Mouse (Mus musculus): ENCODE data around the gene Bfsp1.

Bfsp1 gene

DNA sequence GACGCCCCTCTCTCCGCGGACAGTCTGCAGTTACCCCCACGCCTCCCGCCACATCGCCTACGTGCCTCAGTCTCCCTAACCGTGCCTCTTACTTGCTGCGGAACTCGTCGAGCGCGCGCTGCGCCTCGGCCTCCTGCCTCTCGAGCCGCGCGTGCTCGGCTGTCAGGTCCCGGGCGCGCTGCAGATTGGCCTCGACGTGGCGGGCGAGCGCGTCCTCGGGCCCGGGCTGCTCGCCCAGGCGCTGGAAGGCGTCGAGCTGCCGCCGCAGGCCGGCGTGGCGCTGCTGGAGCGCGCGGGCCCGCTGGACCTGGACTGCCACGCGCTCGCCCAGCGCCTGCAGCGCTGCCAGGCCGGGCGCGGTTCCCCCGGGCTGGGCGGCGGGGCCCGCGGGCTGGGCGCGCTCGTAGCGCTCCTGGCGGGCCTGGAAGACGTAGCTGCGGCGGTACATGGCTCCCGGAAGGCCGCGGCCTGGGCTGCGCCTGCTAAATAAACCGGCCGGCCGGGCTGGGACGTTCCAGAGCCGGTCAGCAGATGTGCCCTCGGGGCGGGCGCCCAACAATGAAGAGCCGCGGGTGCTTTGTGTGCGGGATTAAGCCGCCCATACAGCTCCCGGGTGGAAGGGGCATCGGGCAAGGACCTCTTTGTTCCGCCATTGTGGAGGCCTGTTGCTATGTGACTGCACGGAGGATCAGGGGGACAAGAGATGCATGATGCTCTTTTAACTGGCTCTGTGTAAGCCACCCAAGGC, at the start of gene Bfsp1:
Bfsp1 (minus strand) TSS at position 690 of the 748 bp plus-strand sequence.
- DNase-seq (ENCODE audit: low read depth), result no peak

DNA sequence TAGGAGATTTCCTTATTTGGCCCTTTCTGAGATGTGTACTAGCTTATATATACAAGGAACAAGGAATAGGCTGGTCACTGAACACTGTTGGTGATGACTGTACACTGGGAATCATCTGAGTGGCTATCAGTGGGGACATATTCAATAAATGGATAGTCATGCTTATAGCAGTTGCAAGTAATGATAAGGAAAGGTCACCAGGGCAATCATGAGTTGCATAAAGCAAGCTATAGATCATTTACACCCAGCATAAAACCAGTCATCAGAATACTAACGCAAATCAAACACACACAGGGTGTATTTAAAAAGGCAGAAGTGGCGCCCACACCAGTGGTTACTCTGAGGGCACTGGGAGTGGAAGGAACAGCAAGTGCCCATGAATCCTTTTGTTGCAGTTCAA, 49.2 kb upstream of the Bfsp1 start:
- no peak for DNase-seq (ENCODE audit: low read depth)

GRCm38 (mm10) chr2:143909230-143909629, 46.3 kb upstream of the Bfsp1 start:
- no peak for DNase-seq (ENCODE audit: low read depth)

GRCm38 (mm10) chr2:143904896-143905295, 41.9 kb upstream of the Bfsp1 start:
- DNase-seq (ENCODE audit: low read depth), result no peak

DNA sequence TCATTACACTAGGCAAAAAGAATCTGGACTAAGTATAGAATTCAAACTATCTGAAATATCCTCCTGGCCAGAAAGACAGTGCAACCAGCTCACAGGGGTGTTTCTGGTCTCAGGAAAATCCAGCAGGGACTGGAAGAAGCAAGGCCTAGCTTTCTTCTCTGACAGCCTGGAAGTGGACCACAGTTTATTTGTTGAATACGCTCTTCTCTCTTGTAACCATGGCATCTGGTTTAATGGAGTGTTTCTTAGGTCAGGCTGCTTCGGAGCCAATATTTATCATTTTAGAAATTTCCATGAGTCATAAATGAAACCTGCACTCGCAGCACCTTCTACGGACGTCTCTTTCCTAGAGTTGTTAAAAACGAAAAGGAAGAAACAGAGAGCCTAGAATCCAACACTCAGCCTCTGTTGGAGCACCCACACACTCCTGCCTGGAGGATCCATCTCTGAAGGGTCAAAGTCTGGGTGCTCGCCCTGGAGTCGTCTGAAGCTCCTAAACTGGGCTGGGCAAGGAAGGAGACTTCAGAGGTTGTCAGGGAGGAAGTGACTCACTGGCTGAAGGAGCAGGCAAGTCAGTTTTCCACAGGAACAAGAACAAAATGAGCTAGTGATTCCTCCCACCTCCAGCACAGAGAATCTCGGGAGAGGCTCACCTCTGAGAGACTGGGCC, 40.5 kb upstream of the Bfsp1 start:
- no peak for DNase-seq (ENCODE audit: low read depth)

GRCm38 (mm10) chr2:143900821-143901351, 37.9 kb upstream of the Bfsp1 start:
- DNase-seq (ENCODE audit: low read depth), result no peak

DNA sequence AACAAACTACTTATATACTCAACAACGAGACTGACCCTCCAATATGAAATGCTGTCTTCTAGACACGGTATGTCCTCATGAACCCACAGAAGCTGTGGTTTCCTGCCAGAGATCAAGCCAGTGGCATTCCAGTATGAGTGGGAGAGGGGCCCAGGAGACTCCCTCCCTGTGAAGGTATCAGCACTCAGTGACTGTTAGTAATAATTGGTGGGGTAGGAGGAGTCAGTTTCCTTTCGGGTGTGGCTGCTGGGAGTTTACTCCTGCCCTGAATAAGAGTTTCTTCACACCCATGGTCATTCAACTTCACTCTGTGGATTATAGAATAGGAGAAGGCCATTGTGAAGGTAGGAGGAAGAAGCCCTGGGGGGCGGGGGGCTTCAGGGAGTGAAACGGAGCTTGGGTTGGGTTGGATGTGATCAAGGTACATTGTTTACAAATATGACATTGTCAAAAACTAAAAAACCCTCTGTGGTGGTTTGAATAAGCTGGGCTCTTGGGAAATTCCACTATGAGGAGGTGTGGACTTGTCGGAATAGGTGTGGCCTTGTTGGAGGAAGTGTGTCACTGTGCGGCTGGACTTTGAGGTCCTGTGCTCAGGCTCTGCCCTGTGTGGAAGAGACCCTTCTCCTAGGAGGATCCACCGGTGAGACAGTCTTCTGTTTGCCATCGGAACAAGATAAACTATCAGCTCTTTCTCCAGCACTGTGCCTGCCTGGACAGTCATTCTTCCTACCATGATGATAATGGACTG, 36.7 kb upstream of the Bfsp1 start:
- DNase-seq (ENCODE audit: low read depth), result no peak

DNA sequence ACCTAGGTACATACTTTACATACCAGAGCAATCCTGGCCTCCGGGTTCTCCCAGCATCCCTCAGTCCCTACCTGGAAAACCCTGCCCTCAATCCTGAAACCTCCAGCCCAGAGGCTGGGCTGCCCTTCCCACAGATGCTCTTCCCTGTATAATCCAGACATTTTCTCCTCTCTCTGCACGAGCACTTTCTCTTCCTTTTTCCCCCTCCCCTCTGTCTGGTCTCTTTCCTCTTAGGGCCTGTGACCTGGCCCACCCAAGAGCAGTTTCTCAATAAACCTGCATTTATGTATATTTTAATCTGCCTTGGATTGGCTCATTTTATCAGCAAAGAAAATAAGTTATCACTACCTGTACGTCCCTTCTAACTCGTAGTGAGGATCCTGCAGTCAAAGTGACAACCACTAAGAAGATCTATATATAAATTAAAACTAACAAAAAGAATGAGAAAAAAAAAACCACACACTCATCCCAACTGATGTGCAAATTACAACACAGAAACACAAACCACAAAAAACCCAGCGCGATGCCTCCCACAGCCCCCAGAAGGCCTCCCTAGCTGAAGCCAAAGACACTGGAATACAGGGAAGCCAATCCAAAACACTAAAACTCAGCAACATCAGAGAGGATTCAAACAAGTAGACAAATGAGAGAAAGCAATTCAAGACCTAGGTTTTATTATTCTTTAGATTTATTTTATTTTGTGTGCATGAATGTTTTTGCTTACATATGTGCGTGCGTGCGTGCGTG, 28.5 kb upstream of the Bfsp1 start:
- DNase-seq (ENCODE audit: low read depth), result no peak

- DNase-seq (ENCODE audit: low read depth), result no peak
These were observed 27.0 kb upstream of the Bfsp1 start for GRCm38 (mm10) chr2:143889860-143890433.

- no peak for DNase-seq (ENCODE audit: low read depth)
These were observed 26.3 kb upstream of the Bfsp1 start for GRCm38 (mm10) chr2:143889131-143889859.

- DNase-seq (ENCODE audit: low read depth), result no peak
These were observed 19.8 kb upstream of the Bfsp1 start for GRCm38 (mm10) chr2:143882606-143883288.

- DNase-seq (ENCODE audit: low read depth), result no peak
These were observed 19.0 kb upstream of the Bfsp1 start for GRCm38 (mm10) chr2:143882002-143882401.

- no peak for DNase-seq (ENCODE audit: low read depth)
These were observed 16.3 kb upstream of the Bfsp1 start for GRCm38 (mm10) chr2:143879311-143879710.

GRCm38 (mm10) chr2:143876929-143877632, 14.1 kb upstream of the Bfsp1 start:
- no peak for DNase-seq (ENCODE audit: low read depth)

DNA sequence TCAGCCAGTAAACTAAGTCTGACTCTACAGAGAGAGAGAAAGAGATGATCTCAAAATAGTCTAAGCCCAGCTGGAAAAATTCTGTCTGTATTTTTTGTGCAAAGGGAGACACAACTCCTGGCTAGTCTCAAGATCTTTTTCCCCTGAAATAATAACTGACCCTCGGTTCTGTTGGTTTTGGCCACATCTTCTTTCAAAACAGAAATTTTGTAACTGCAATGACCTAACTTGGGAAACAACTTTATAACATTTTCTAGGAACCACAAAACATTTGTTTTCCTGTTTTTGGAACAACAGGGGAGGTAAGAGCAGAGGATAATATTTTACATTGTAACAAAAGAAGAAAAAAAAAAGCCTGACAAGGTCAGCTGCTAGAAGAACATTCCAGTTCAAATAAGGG, 13.1 kb upstream of the Bfsp1 start:
- DNase-seq (ENCODE audit: low read depth), result no peak

GRCm38 (mm10) chr2:143870936-143871688, 8.1 kb upstream of the Bfsp1 start:
- DNase-seq (ENCODE audit: low read depth), result no peak

- peak; percentile 66 for DNase-seq (ENCODE audit: low read depth)
These were observed 4.4 kb upstream of the Bfsp1 start for GRCm38 (mm10) chr2:143867326-143867725.

DNA sequence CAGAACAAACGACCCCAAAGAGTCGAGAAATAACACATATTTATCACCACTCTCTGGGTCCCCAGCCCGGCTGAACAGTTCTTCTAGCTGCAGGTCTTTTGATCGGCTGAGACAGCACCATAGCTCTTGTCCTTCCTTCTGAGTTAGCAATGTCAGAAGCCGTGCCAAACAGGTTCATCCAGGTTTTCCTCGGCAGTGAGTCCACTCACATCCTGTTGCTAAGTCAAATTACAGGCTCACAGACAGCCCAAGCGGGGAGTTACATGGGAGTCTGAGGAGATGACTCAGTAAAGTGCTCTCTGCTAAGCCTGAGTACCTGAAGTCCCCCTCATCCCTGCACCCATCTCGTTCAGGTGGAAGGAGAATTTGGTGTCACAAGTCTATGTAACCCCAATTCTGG, 1.6 kb upstream of the Bfsp1 start:
- no peak for DNase-seq (ENCODE audit: low read depth)

GRCm38 (mm10) chr2:143859166-143859565, 3.8 kb downstream of the Bfsp1 start:
- no peak for DNase-seq (ENCODE audit: low read depth)
